Mouse (Mus musculus): ENCODE measurements around the gene Trove2.

DNA sequence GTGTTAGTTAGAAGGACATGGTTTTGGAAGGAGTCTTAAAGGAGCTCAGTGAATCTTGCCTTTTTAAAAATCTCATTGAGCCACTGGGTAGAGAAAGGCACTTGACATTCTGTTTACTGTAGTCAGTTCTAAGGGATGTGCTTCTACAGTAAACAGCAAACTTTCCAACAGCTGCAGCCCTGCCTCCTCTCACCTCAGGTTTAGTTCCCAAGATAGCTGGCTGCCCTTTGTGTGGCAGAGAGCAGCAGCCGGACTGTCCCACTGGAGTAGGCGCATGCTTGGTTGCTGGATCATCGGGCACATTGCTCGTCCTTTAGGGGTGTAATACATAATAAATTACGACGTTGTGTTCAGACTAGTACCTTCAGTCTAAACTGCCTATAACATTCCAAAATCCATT is 32.2 kb upstream of the Trove2 start:
- no peak for TF ChIP-seq CTCF (IDR thresholded peaks at IDR 0.05; ENCODE audit: borderline replicate concordance, insufficient read depth, low read depth, low read length)
- TF ChIP-seq POLR2A (IDR thresholded peaks at IDR 0.05; ENCODE audit: borderline replicate concordance, insufficient read depth, low read length), result no peak
